Mouse (Mus musculus) kidney, postnatal 36 days (tissue): ENCODE data around the gene Tmem131l.

Source experiments
- DNase-seq, 2 experiments: peaks; one replicate each; pipeline ENCODE4 v3.0.0; 2021 to 2022; ENCODE audit warnings: mixed read lengths in 2 of 2

The Tmem131l gene

DNA sequence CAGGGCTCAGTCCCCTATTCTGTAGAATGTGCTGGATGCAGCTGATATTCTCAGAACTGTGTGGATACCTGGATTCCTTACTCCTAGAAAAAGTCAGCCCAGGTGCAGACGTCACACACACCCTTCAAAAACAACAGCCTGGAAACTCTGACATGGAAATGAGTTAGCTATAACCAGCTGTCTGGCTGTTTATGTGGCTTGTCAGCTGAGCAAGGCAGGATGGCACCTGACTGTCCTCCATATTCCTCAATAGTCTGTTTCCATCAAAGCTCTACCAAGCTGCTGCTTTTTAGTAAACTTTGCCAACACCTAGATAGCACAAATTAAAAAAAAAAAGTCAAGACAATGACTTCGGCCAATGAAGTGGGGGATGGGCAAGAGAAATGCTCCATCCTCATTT, 66.6 kb downstream of the Tmem131l start:
- no peak for DNase-seq

DNA sequence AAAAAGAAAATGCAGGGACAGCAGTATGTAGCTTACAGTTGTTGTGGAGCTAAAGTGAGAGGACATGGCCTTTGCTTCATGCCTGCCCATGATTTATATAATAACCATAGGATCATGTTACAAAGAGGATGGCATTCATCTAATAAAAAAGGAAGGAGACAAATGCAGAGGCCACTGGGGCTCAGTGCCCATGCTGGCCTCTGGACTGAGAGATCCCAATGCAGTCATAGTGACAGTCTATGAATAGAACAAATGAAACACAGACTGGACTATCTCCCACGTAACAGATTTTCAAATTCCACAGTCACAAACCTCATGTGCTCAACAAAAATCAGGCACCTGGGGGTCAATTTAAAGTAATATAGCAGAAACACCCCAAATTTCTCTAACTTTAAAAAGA, 69.3 kb downstream of the Tmem131l start:
- DNase-seq = no peak

DNA sequence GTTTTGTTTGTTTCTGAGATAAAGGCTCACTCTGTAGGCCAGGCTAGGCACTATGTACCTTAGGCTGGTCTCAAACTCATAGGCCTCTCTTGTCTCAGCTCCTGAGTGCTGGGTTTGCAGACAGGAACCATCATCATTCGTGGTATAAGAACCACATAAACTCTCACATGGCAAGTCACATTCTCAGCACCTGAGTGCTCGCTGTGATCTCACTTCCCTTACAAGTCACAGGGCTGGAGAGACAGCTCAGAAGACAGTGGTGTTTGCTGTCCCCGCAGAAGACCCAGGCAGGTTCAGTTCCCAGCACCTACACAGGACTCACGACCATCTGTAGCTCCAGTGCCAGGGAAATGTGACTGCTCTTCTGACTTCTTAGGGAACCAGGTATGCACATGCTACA, 70.9 kb downstream of the Tmem131l start:
- no peak for DNase-seq

DNA sequence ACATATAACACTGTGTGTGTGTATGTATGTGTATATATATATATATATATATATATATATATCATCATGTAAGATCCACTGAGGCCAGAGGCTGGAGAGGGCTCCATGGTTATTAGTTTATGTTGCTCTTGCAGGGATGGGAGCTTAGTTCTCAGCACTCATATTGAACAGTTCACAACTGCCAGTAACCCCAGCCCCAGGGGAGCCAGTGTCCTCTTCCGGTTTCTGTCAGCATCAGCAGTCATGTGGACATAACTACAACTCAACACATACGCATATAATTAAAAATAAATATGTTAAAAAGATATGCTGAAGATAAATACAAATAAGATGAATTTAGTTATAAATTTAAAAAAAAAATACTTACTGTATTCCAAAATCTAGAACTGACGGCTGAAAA, 72.2 kb downstream of the Tmem131l start:
- DNase-seq = no peak

DNA sequence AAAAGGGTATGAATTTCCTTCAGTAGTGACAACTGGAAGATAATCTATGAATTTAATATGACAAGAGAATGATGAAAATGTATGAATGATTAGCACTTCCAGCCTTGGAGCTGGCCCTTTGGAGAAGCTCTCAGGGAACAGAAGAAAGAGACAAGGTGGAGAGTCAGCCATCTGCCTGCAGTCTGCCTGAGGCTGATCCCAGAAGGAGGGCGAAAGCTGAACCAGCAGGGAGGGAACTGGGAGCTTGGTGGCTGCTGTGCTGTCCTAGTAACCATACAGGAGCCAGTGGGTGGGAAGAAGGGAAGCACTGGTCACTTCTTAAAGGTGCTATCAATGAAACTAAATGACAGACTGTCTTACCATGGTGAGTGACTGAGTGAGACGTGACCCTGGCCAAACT, 74.6 kb downstream of the Tmem131l start:
- no peak for DNase-seq

DNA sequence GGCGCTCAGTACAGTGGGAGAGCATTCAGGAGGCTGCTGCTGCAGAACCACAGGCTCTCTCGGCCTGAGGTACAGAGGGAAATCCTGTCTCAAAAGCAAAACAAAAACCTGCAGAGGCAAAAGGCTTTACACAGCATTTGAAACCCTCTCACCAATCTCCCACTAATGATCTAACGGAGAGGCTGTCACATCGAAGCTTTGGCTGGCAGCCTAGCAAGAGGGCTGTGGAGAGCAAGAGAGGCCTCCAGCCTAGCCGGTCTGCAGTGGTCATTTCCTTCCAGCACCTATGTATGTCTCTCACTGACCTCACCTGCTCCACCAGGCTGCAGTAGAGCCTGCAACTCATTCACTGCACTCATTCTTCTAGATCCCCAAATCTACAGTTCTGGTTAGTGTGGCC, 76.3 kb downstream of the Tmem131l start:
- no peak for DNase-seq

DNA sequence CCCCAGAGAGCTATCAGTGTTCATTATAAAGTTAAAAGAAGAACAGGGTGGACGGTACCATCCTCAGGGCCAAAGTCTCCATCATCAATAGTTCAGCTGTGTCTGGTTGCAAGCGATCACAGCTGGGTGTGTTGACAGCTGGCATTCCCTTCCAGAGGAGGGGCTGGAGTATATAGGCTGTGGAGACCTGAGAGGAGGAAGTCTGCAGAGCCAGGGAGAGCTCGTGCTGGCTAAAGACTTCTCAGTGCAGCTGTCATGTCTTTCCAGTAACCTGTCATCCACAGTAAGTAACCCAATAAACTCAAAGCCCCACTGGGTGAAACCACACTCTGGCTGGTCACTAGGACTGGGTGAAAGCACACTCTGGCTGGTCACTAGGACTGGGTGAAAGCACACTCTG, 77.4 kb downstream of the Tmem131l start:
- DNase-seq = no peak

DNA sequence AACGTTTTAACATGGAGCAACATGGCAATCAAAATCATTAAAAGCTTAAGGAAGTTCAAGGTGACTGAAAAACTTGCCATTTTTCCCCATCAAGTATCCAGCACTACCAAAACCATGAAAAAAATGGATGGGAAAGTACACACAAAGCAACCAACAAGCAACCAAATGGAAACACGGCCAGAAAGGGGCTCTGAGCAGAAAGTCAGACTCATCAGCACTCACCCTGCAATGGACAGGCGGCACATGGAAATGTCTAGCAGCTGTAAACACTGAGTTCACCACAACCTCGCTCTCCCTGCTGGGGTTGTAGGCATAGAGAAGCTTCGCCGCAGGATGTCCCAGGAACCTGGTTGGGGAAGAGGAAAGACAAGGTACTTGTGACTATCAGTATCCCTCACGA, 77.9 kb downstream of the Tmem131l start:
- DNase-seq = no peak

DNA sequence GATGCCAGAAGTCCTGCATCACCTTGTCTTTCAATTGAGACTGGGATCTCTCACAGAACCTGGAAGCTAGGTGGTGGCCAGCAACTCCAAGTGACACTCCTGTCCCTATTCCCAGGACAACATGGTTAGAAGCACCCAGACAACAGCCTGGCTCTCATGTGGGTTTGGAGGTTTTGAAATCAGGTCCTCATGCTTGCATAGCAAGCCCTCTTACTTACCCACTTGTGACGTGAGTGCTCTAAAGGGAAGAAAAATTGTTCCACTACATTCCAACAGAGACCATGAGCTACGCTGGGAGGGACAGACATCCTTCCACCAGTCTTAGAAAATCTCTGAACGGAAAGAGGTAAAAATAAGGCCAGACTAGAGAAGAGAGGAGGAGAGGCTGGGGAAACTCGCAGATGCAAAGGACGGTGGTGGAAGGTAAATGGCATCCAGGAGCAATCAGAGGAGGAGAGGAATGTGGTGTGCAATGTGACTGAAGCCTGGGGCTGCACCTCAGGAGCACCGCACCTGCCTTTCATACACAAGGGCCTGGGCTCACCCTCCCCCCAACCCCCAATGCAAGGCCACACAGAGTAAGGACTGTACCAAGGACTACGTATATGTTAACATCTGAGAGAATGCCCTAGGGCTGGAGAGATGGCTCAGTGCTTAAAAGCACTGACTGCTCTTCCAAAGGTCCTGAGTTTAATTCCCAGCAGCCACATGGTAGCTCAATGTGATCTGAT, 80.9 kb downstream of the Tmem131l start:
- no peak for DNase-seq

DNA sequence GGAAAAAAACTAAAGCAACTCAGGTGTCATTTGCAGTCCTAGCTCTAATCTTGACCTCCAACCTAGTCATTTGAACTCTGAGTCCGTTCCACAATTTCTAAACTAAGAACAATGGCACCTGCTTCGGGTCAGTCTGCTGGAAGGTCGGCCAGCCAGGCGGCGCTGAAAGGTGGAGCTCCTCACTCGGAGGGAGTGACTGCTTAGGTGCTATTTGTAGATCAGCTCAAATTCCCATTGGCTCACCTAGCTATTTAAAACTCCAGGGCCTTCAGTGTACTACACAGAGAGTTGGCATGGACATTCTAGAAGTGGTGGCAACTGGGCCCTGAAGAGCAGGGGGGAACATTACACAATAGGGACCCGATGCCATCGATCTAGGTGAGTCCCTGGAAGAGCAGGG, 86.1 kb downstream of the Tmem131l start:
- DNase-seq = no peak

DNA sequence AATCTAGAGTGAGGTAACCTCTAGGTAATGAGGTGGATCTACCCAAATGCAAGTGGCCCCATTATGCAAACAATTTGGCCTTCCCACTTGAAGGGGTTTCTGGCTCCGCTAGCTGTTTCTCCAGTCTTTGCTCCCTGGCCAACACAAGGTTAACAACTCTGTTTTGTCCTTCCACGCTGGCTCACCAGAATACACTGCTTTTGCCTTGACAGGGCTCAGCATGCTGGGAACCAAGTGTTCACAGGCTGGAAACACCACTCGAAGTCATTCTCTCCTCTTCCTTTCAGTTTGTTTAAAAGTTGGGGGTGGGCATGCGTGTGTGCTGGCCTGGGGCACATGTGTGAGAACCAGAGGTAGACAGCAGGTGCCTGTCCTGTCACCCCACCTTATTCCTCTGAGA, 91.2 kb downstream of the Tmem131l start:
- no peak for DNase-seq

DNA sequence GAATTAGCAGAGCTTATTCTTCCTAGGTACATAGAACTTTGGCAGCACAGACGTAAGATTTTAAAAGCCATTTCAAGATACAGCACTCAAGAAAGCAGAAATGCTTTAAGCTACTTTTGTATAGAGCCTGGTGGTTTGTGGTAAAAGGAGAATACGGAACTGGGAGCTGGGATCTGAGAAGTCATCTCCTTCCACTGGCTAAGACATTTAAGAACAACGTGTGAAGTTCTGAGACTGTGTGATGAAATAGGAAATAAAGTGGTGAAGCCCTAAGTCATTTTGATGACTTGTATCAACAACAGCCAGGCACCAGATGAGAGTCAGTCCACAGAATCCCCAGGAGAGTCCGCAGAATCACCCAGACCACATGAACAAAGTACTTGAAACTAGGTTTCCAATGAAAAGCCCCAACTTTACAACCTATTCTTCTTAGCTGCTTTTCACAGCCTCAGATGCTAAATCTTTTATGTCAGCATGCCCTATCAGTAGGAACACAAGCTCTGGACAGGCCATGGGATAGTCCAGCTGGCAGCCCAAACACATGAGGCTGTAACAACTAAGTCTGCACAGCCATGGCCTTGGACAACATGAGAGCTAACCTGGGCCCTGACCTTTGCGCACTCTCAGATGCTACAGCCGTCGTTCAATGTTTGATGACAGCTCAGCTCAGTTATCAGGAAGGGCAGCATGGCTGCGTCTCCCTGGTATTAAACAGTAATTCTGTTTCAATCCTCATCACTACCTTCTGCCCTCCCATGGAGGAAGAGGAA, 92.3 kb downstream of the Tmem131l start:
- no peak for DNase-seq

DNA sequence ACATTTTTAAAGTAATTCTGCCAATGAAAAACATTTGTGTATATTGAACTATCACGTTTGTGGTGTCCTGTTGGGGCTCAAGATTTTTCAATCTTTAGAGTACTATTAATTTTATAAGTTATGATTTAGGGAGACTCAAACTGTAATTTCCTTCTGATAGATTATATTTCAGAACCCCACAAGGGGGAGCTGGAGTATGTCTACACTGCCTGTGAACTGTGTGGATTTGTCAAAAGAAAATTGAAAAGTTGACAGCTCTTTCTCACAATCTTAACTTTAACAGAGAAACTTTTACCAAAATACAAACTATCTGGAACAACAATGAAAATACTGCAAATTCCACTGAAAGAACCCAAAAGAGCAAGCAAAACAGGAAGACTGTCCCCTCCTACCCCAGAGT, 93.1 kb downstream of the Tmem131l start:
- DNase-seq = peak; percentile 16 to 17

DNA sequence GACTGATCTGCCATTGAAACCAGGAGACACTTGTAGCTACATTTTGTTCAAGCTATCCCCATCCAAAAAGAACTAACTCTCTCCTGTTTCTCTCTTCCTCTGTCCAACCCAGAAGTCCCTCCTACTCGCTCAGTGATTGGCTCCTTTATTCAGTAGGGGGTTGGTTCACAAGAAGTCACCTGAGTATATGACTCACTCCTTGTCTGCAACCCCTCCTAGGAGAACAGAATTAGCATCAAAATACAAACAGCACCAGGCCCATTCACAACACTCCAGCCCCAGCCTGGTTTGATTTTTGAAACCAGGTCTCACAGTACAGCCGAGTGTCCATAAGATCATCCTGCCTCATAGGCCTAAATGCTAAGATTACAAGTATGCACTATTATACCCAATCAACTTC, 96.3 kb downstream of the Tmem131l start:
- DNase-seq = no peak

DNA sequence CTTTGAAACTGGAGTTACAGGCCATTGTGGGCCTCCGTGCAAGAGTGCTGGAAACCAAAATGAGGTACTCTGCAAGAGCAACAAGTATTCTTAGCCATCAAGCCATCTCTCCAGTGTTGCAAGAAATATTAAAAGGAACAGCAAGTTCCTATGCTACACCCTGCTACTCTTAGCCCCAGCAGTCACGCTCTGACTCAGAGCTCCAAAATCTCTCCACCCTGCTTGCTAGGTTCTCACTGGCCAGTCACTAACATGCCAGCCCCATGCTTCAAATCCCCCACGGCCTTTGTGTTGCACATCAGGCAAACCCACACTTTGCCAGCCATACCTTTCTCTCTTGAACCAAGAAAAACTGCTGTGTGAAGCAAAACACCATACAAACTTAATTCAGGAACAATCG, 96.8 kb downstream of the Tmem131l start:
- DNase-seq = no peak

DNA sequence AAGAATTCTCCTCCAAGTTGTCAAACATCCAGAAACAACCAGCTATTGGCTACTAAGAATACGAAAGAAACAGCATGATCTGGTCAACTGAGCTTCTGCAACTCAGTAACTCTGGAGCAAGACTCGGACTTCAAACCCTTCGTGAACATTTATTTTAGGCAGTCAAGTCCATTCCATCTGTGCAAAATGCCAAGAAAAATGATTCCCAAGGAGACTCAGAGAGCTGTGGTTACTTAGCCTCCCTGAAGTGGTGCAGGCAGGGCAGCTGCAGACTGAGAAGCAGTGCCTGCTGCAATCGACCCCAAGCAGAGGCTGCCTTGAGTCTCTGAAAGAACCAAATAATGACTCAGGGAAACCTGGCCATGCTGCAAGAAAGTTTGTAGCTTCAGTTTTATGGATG, 98.1 kb downstream of the Tmem131l start:
- no peak for DNase-seq

DNA sequence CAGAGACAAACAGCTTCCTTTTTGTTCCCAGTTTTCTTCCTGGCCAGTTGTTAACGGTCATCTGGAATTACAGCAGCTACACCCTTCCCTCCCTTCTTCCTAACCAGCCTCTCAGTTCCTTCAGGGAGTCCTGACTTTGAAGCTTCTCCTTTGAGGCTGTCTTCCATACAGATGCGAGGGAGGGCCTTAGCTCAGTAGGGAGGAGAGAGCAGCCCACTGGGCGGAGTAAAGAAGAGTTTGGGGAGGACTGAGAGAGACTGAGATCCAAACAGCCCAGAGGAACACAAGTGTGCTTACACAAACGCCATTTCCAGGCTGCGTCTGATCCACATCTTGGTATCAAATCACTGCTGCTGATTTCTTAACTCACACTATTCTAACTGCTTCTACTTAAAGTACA, 101.1 kb downstream of the Tmem131l start:
- DNase-seq = peak in 1 of 2 experiments; percentile 4

DNA sequence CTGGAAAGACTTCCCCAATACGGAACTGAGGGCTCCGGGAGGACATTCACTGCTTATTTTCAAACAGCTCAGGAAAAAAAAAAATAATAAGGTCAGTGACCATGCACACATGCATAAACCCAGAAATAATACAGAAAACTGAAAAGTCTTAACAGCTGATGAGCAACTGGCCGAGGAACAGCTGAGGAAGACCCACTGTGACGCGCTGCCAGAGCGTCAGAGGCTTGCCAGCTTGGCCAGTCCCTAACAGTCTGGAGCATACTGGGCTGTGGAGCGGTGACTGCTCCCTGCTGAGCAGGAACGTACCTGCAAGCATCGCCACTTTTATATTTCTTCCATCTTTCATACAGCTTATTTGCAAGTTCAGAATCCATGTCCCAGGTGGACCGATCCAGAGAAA, 105.5 kb downstream of the Tmem131l start:
- DNase-seq = no peak

DNA sequence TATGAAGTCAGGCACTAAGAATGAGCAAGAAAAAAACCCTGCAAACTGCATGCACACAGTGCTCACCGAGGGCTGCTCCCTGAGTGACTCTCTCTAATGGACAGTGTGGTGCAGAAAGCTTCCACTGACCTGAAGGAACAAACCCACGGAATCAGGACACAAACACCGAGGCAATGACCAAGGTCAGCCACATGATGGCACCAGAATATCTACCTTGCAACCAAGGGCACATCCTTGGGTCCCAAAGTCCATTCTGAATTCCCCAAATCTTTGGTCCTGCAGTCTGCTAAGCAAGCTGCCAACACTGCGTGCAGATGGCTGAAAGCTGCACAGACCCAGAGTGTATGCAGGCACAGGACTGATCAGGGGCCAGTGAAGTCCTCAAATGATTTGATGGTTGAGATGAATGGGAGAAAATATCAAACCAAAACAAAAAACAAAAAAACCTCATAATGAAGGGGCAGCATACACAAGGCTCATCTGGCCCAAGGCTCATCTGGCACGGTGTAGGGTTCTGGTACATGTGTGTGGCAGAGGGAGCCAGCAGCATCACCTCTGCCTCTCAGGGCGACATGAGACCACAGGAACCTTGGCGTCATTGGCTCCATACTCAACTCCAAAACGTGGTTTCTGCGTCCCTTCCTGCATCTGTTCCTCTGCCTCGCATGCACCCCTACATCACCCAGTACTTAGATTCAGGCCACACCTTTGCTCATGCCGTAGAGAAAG, 124.0 kb downstream of the Tmem131l start:
- peak; percentile 49 to 74 for DNase-seq

DNA sequence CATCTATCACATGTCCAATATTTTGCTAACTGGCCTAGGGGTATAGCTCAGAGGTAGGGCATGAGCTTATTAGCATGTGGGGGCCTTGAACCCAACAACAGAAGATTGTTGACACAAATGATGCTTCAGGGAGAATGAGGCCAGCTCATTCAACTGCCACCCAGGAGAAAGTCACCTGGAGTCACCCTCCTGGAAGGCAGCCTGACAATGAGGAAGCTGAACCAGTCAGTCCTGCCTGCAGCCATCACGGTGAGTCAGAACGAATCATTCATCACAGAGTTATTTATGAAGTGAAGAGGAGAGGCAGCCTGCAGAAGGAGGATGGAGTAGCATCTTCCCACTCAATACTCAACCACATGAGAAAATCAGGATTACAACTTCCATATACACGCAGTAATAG, 124.9 kb downstream of the Tmem131l start:
- no peak for DNase-seq

DNA sequence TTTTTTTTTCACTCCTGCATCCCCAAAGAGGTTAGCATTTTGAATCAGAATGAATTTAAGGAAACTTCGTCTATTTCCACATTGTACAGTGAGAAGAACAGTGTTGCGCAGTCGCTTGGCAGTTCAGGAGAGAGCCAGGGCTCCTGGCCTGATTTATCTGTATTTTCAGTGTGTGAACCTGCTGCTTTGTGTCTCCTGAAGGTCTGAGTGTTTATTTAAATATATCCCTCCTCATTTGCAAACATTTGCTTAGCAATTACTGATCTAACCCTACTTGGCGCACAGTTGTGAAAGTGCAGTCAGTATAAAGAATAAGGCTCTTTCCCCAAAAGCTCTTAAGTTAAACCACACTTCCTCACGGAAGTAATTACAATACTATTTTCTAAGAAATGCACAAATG, 129.3 kb downstream of the Tmem131l start:
- no peak for DNase-seq

DNA sequence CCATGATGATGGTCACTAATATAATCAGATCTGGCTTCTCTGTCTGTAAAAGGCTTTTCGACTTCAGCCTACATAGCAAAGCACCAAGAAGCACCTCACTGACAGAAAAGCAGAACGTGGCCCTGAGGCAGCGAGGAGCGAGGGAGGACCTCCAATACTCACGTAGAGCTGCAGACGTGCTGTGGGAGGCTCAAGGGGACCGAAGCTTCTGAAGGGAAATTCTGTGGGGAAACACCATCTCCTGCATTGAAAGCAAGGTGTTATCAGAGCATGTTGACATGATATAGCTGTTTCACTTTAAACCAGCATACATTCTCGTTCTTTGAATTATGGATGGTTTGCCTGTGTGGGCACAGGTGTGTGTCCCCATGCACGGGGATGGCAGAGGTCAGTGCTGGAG, 133.8 kb downstream of the Tmem131l start:
- DNase-seq = no peak

DNA sequence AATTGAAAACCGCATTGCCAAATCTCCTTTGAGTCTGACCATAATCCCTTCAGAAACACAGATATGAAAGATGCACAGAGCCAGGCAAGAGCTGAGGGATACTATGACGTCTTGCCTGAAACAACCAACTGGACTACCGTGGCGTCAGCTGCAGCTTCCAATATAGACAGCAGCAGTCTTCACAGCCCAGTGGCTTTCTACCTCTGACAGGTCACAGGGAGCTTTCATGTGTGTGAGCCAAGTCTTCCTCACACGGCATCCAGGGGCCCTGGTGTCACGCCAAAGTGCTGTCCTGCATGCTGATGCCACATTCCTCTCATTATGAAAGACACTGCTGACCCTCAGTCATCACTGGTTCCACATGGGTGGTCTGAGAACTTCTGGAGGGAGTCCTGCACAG, 134.8 kb downstream of the Tmem131l start:
- no peak for DNase-seq
